Mouse (Mus musculus): Measurements from ENCODE around the gene Syngr2. TPM values are rescaled to one million over a fixed set of nuclear protein-coding genes. Genes with fewer than 3 reads are reported as not detected.

Gene Syngr2
- polyA plus RNA-seq (2014; fragmentation: Nextera tagmentation; extraction: Ambion mirVana) = 28.0 and 33.7 TPM in 2 replicates

GRCm38 (mm10) chr11:117809407-117810311, at the start of gene Syngr2, which contains the start of gene Gm20708:
Syngr2 (plus strand) TSS chr11:117809668.
Gm20708 (plus strand) TSS chr11:117809668.
- peak within 1 kb of the TSS; percentile 30; the same call in 1 of the 2 replicates for H3K27ac ChIP-seq (ENCODE audit: low read depth, low read length)
- ATAC-seq (ENCODE audit: low FRiP score) (peak; percentile 69), DNase-seq (ENCODE audit: low spot score) (peak; percentile 90)
- H3K27me3 ChIP-seq (ENCODE audit: control insufficient read depth, insufficient read depth, low read length) = peaks cover 5% of the 10 kb centered on the region; the same call in 1 of the 2 replicates
- WGBS = under 1% methylated on average over 73 of the region's 75 CpGs
- peak within 1 kb of the TSS; percentile 62 for H3K4me3 ChIP-seq (ENCODE audit: low read depth, low read length)
- H3K9ac ChIP-seq (ENCODE audit: low read depth, low read length) = peak within 1 kb of the TSS; percentile 64
- H3K36me3 ChIP-seq (ENCODE audit: control insufficient read depth, insufficient read depth, low read length) = no peaks in the 10 kb centered on the region; the same call in 1 of the 2 replicates
- H3K4me2 ChIP-seq (replicated peaks; ENCODE audit: low read depth, low read length) = peak within 1 kb of the TSS; percentile 100
- peaks cover 5% of the 10 kb centered on the region; the same call in 1 of the 2 replicates for H3K4me1 ChIP-seq (replicated peaks; ENCODE audit: control insufficient read depth, insufficient read depth, low read length)
- H3K9me3 ChIP-seq (ENCODE audit: control insufficient read depth, low read length) = no peaks in the 10 kb centered on the region

DNA sequence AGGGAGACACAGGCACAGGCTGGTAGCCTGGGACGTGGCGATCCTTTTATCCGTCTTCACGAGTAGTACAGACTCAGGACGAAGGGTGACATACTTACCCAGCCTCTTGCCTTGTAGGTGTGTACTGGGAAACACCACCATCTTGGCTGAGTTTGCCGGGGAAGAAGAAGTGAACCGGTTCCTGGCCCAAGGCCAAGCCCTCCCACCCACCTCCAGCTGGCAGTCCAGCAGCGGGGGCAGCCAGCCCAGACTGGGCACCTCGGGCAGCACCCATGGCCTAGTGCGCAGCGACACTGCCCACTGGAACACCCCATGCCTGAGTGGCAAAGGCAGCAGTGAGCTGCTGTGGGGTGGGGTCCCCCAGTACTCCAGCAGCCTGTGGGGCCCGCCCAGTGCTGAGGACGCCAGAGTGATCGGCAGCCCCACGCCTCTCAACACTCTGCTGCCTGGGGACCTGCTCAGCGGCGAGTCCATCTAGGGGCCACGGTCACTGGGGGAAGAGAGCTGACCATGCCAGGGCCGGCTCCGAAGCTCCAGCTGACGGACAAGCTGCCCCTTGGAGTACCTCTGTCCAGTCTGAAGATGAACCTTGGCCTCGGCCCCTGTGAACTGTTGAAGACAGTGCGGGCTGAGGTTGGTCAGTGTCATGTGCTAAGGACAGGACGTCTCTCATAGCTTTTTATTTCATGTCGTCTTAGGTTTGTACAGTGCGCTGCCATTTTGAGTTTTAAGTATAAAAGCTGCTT, 48.9 kb upstream of the Syngr2 start:
- DNase-seq (ENCODE audit: low spot score) (no peak), ATAC-seq (ENCODE audit: low FRiP score) (no peak)
- no peaks in the 10 kb centered on the region for H3K4me1 ChIP-seq (replicated peaks; ENCODE audit: control insufficient read depth, insufficient read depth, low read length)
- H3K27me3 ChIP-seq (ENCODE audit: control insufficient read depth, insufficient read depth, low read length) = no peaks in the 10 kb centered on the region
- H3K27ac ChIP-seq (ENCODE audit: low read depth, low read length) = no peak overlapping the region
- no peak overlapping the region for H3K4me3 ChIP-seq (ENCODE audit: low read depth, low read length)
- peaks cover 26% of the 10 kb centered on the region for H3K36me3 ChIP-seq (ENCODE audit: control insufficient read depth, insufficient read depth, low read length)
- WGBS = 94% methylated on average over 26 of the region's 26 CpGs
- no peak overlapping the region for H3K9ac ChIP-seq (ENCODE audit: low read depth, low read length)
- H3K9me3 ChIP-seq (ENCODE audit: control insufficient read depth, low read length) = no peaks in the 10 kb centered on the region
- H3K4me2 ChIP-seq (replicated peaks; ENCODE audit: low read depth, low read length) = no peak overlapping the region

DNA sequence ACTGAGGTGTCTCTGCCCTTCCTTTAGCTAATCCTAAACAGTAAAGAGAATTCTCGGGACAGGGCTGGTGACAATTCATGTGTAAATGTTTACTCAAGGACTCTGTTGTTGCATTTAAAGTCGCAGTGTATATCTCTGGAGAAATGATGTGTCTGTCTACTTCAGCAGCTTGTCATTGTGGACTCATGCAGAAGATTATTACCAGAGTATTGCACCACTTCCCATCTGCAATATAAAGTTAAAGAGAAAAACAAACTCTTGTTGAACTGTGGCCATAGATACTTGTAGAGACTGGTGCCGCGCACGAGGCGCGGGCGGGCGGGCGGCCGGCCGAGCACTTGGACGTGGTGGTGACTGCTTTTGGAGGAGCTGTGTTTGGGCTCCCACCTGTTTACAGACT, 47.7 kb upstream of the Syngr2 start:
- no peak overlapping the region for H3K4me3 ChIP-seq (ENCODE audit: low read depth, low read length)
- WGBS = 93% methylated on average over 13 of the region's 13 CpGs
- no peaks in the 10 kb centered on the region for H3K4me1 ChIP-seq (replicated peaks; ENCODE audit: control insufficient read depth, insufficient read depth, low read length)
- no peak overlapping the region for H3K27ac ChIP-seq (ENCODE audit: low read depth, low read length)
- DNase-seq (ENCODE audit: low spot score) = no peak
- peaks cover 19% of the 10 kb centered on the region for H3K36me3 ChIP-seq (ENCODE audit: control insufficient read depth, insufficient read depth, low read length)
- no peak overlapping the region for H3K9ac ChIP-seq (ENCODE audit: low read depth, low read length)
- ATAC-seq (ENCODE audit: low FRiP score) = no peak
- H3K9me3 ChIP-seq (ENCODE audit: control insufficient read depth, low read length) = no peaks in the 10 kb centered on the region
- H3K4me2 ChIP-seq (replicated peaks; ENCODE audit: low read depth, low read length) = no peak overlapping the region
- no peaks in the 10 kb centered on the region for H3K27me3 ChIP-seq (ENCODE audit: control insufficient read depth, insufficient read depth, low read length)

GRCm38 (mm10) chr11:117762246-117762645, 47.2 kb upstream of the Syngr2 start:
- peaks cover 16% of the 10 kb centered on the region for H3K36me3 ChIP-seq (ENCODE audit: control insufficient read depth, insufficient read depth, low read length)
- ATAC-seq (ENCODE audit: low FRiP score) (no peak), DNase-seq (ENCODE audit: low spot score) (no peak)
- H3K4me1 ChIP-seq (replicated peaks; ENCODE audit: control insufficient read depth, insufficient read depth, low read length) = no peaks in the 10 kb centered on the region
- no peak overlapping the region for H3K27ac ChIP-seq (ENCODE audit: low read depth, low read length)
- no peak overlapping the region for H3K4me2 ChIP-seq (replicated peaks; ENCODE audit: low read depth, low read length)
- WGBS = 90% methylated on average over 12 of the region's 12 CpGs
- no peak overlapping the region for H3K4me3 ChIP-seq (ENCODE audit: low read depth, low read length)
- H3K9me3 ChIP-seq (ENCODE audit: control insufficient read depth, low read length) = no peaks in the 10 kb centered on the region
- H3K27me3 ChIP-seq (ENCODE audit: control insufficient read depth, insufficient read depth, low read length) = no peaks in the 10 kb centered on the region
- no peak overlapping the region for H3K9ac ChIP-seq (ENCODE audit: low read depth, low read length)

- 93% methylated on average over 9 of the region's 9 CpGs for WGBS
- H3K36me3 ChIP-seq (ENCODE audit: control insufficient read depth, insufficient read depth, low read length) = peaks cover 9% of the 10 kb centered on the region
- DNase-seq (ENCODE audit: low spot score) = no peak
- H3K27me3 ChIP-seq (ENCODE audit: control insufficient read depth, insufficient read depth, low read length) = no peaks in the 10 kb centered on the region
- ATAC-seq (ENCODE audit: low FRiP score) = no peak
- H3K4me1 ChIP-seq (replicated peaks; ENCODE audit: control insufficient read depth, insufficient read depth, low read length) = no peaks in the 10 kb centered on the region
- no peak overlapping the region for H3K9ac ChIP-seq (ENCODE audit: low read depth, low read length)
- H3K4me2 ChIP-seq (replicated peaks; ENCODE audit: low read depth, low read length) = no peak overlapping the region
- H3K27ac ChIP-seq (ENCODE audit: low read depth, low read length) = no peak overlapping the region
- no peak overlapping the region for H3K4me3 ChIP-seq (ENCODE audit: low read depth, low read length)
- H3K9me3 ChIP-seq (ENCODE audit: control insufficient read depth, low read length) = no peaks in the 10 kb centered on the region
Measured at GRCm38 (mm10) chr11:117764319-117764718, 45.1 kb upstream of the Syngr2 start.

DNA sequence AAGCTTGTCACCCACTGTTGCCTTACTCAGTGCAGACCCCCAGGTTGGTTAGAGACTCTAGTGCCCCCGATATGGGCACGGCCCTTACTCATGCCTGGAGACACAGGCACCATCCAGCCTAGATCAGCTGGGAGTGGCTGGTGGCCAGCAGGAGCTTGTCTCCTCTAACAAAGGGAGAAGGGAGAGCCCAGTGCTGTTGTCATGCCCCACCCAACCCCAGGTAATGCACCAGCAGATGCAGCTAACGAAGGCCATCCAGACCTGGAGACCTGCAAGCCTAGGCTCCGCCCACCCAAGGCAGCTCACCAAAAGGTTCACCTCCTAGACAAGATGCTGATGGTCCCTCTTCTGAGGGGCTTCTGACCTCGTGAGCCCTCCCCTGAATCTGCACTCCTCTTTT, 44.1 kb upstream of the Syngr2 start:
- Histone ChIP-seq H3K9me3 (ENCODE audit: control insufficient read depth, low read length) (no peaks in the 10 kb centered on the region), H3K4me2 (replicated peaks; ENCODE audit: low read depth, low read length) (no peak overlapping the region), H3K9ac (ENCODE audit: low read depth, low read length) (no peak overlapping the region), H3K27me3 (ENCODE audit: control insufficient read depth, insufficient read depth, low read length) (no peaks in the 10 kb centered on the region), H3K4me1 (replicated peaks; ENCODE audit: control insufficient read depth, insufficient read depth, low read length) (no peaks in the 10 kb centered on the region), H3K27ac (ENCODE audit: low read depth, low read length) (no peak overlapping the region), H3K36me3 (ENCODE audit: control insufficient read depth, insufficient read depth, low read length) (peaks cover 7% of the 10 kb centered on the region; the same call in 1 of the 2 replicates), H3K4me3 (ENCODE audit: low read depth, low read length) (no peak overlapping the region)
- DNase-seq (ENCODE audit: low spot score) (no peak), ATAC-seq (ENCODE audit: low FRiP score) (no peak)
- 88% methylated on average over 5 of the region's 5 CpGs for WGBS

GRCm38 (mm10) chr11:117766275-117766674, 43.2 kb upstream of the Syngr2 start:
- DNase-seq (ENCODE audit: low spot score) (no peak), ATAC-seq (ENCODE audit: low FRiP score) (no peak)
- no peaks in the 10 kb centered on the region for H3K4me1 ChIP-seq (replicated peaks; ENCODE audit: control insufficient read depth, insufficient read depth, low read length)
- WGBS = 93% methylated on average over 3 of the region's 3 CpGs
- H3K27me3 ChIP-seq (ENCODE audit: control insufficient read depth, insufficient read depth, low read length) = no peaks in the 10 kb centered on the region
- no peak overlapping the region for H3K4me3 ChIP-seq (ENCODE audit: low read depth, low read length)
- 0 out of 2 replicates have a peak, but pooled peaks cover 5% of the 10 kb centered on the region for H3K36me3 ChIP-seq (ENCODE audit: control insufficient read depth, insufficient read depth, low read length)
- H3K9ac ChIP-seq (ENCODE audit: low read depth, low read length) = no peak overlapping the region
- no peak overlapping the region for H3K4me2 ChIP-seq (replicated peaks; ENCODE audit: low read depth, low read length)
- no peak overlapping the region for H3K27ac ChIP-seq (ENCODE audit: low read depth, low read length)
- H3K9me3 ChIP-seq (ENCODE audit: control insufficient read depth, low read length) = no peaks in the 10 kb centered on the region

DNA sequence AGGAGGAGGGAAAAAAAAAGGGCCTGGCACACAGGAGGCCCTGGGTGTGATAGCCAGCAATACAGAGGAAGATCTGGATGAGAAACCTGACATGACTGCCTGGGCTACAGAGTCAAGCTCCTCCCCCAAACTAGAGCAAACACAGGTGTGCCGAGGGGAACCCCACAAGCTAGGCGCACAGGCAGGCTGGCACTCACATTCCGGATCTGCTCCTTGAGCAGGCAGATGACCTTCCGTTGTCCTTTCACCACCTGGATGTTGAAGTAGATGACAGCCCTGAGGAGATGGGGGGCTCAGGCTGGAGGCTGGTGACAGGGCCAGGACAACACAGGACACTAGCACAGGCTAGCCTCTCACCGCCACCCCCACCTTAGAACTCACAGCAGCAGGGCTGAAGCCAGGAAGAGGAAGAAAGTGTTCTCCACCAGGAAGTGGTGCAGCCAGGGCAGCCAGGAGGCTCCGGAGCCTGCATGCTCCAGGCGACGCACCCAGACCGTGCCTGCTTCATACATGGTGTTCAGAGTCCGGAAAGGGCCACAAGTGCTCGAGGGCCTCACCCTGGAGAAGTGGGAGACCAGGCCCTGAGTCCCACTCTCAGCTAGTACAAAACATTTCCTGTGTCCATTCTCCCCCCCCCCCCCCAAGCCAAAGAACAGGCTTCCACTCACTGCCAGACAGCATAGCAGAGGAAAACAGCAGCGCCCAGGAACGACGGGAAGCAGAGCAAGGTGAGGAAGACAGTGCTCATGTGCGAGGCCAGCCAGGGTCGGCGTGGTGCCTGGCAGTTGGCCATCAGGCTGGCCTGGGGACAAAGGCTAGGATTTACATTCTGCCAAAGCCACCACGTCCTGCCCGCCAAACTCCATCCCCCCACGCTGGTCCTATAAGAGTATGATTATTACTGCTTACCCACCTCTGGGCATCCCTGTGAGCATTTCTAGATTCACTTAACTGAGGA, 40.5 kb upstream of the Syngr2 start:
- Histone ChIP-seq H3K27me3 (ENCODE audit: control insufficient read depth, insufficient read depth, low read length) (no peaks in the 10 kb centered on the region), H3K4me2 (replicated peaks; ENCODE audit: low read depth, low read length) (no peak overlapping the region), H3K4me1 (replicated peaks; ENCODE audit: control insufficient read depth, insufficient read depth, low read length) (no peaks in the 10 kb centered on the region), H3K9me3 (ENCODE audit: control insufficient read depth, low read length) (no peaks in the 10 kb centered on the region), H3K9ac (ENCODE audit: low read depth, low read length) (no peak overlapping the region), H3K27ac (ENCODE audit: low read depth, low read length) (0 out of 2 replicates have a peak overlapping the region, but pooled peaks have one; percentile 4), H3K4me3 (ENCODE audit: low read depth, low read length) (no peak overlapping the region), H3K36me3 (ENCODE audit: control insufficient read depth, insufficient read depth, low read length) (0 out of 2 replicates have a peak, but pooled peaks cover 5% of the 10 kb centered on the region)
- ATAC-seq (ENCODE audit: low FRiP score) (no peak), DNase-seq (ENCODE audit: low spot score) (no peak)
- WGBS = 87% methylated on average over 20 of the region's 20 CpGs

Data from hindbrain, embryonic 11.5 days (tissue).